Mouse (Mus musculus) MEL (cell line): ENCODE results near the gene 4930539E08Rik. TPM values are rescaled to one million over a fixed set of nuclear protein-coding genes. Genes with fewer than 3 reads are reported as not detected.
A peak's percentile ranks its signal among the peaks of the same experiment; 100 is the strongest.

ENCODE experiments used
- DNase-seq: peaks from one replicate; pipeline ENCODE4 v3.0.0; 2011; ENCODE audit warnings: low read depth, low spot score
- H3K27ac ChIP-seq: 2 replicates; pipeline ENCODE4 v1.5.1; 2012; ENCODE audit warnings: low read depth, mild to moderate bottlenecking, control low read depth, low read length, moderate library complexity; ENCODE audit not compliant: control insufficient read depth
- H3K27me3 ChIP-seq, 2 experiments: fragments of 150-350 bp in 1 of 2; sonication (generic) in 1 of 2; 2 replicates each; pipeline ENCODE4 v1.6.1; 2012; ENCODE audit warnings: low read length in 2 of 2, mild to moderate bottlenecking in 2 of 2, improper control_type of control experiment in 1 of 2, moderate library complexity in 1 of 2; ENCODE audit not compliant: insufficient read depth in 2 of 2, control insufficient read depth in 1 of 2
- H3K36me3 ChIP-seq, 2 experiments: 2 replicates each; pipeline ENCODE4 v1.6.1; 2012 to 2014; ENCODE audit warnings: low read length in 2 of 2, improper control_type of control experiment in 1 of 2, inconsistent platforms in 1 of 2, mild to moderate bottlenecking in 1 of 2; ENCODE audit not compliant: insufficient read depth in 2 of 2, control insufficient read depth in 1 of 2
- H3K4me1 ChIP-seq, 2 experiments: fragments of 150-350 bp in 1 of 2; sonication (generic) in 1 of 2; 2 replicates each; pipeline ENCODE4 v1.6.1; 2012; ENCODE audit warnings: low read length in 2 of 2, improper control_type of control experiment in 1 of 2, mild to moderate bottlenecking in 1 of 2; ENCODE audit not compliant: insufficient read depth in 2 of 2, control insufficient read depth in 1 of 2
- H3K4me3 ChIP-seq, 2 experiments: fragments of 150-350 bp in 1 of 2; sonication (generic) in 1 of 2; 2 replicates each; pipeline ENCODE4 v1.5.1; 2012; ENCODE audit warnings: low read depth in 2 of 2, low read length in 2 of 2, mild to moderate bottlenecking in 2 of 2, moderate library complexity in 2 of 2, control low read depth in 1 of 2, improper control_type of control experiment in 1 of 2; ENCODE audit not compliant: control insufficient read depth in 1 of 2, insufficient read depth in 1 of 2
- H3K79me2 ChIP-seq: 2 replicates; pipeline ENCODE4 v1.6.1; 2012; ENCODE audit warnings: mild to moderate bottlenecking, low read length, moderate library complexity; ENCODE audit not compliant: control insufficient read depth, poor library complexity, insufficient read depth
- H3K9ac ChIP-seq: 2 replicates; pipeline ENCODE4 v1.6.1; 2012; ENCODE audit warnings: low read depth, mild to moderate bottlenecking, control low read depth, low read length, moderate library complexity; ENCODE audit not compliant: control insufficient read depth, poor library complexity, severe bottlenecking
- H3K9me3 ChIP-seq: fragments of 150-350 bp; sonication (generic); replicated peaks from 2 replicates; pipeline ENCODE4 v1.6.1; 2012; ENCODE audit warnings: mild to moderate bottlenecking, low read length, improper control_type of control experiment, moderate library complexity; ENCODE audit not compliant: insufficient read depth
- CHD2 ChIP-seq: IDR thresholded peaks from 2 replicates; pipeline ENCODE4 v1.6.1; 2011; ENCODE audit warnings: low read length, improper control_type of control experiment
- CTCF ChIP-seq, 3 experiments: IDR thresholded peaks in 2 of 3; conservative IDR thresholded peaks in 1 of 3; 2 replicates each; pipeline ENCODE4 v1.5.1; 2011 to 2012; ENCODE audit warnings: low read length in 3 of 3, low read depth in 2 of 3, mild to moderate bottlenecking in 2 of 3, improper control_type of control experiment in 1 of 3, inconsistent platforms in 1 of 3, mixed read lengths in 1 of 3, moderate library complexity in 1 of 3; ENCODE audit not compliant: control insufficient read depth in 1 of 3, insufficient read depth in 1 of 3, poor library complexity in 1 of 3, severe bottlenecking in 1 of 3
- E2F4 ChIP-seq: IDR thresholded peaks from 2 replicates; pipeline ENCODE4 v1.6.1; 2011; ENCODE audit warnings: low read depth, low read length, improper control_type of control experiment, borderline replicate concordance
- ELF1 ChIP-seq: IDR thresholded peaks from 2 replicates; pipeline ENCODE4 v1.6.1; 2014; ENCODE audit warnings: low read depth, mild to moderate bottlenecking, inconsistent platforms, low read length, improper control_type of control experiment, moderate library complexity
- EP300 ChIP-seq, 2 experiments: IDR thresholded peaks; 2 replicates each; pipeline ENCODE4 v1.6.1; 2011; ENCODE audit warnings: improper control_type of control experiment in 2 of 2, low read length in 2 of 2, low read depth in 1 of 2, mild to moderate bottlenecking in 1 of 2
- ETS1 ChIP-seq: IDR thresholded peaks from 2 replicates; pipeline ENCODE4 v1.6.1; 2012; ENCODE audit warnings: low read depth, mild to moderate bottlenecking, inconsistent platforms, low read length, improper control_type of control experiment, moderate library complexity
- HCFC1 ChIP-seq: IDR thresholded peaks from 2 replicates; pipeline ENCODE4 v1.6.1; 2012; ENCODE audit warnings: low read depth, mild to moderate bottlenecking, inconsistent platforms, low read length, improper control_type of control experiment, moderate library complexity
- KAT2A ChIP-seq: conservative IDR thresholded peaks from 2 replicates; pipeline ENCODE4 v1.6.1; 2012; ENCODE audit warnings: low read depth, low read length, improper control_type of control experiment, inconsistent platforms
- MAX ChIP-seq: IDR thresholded peaks from 2 replicates; pipeline ENCODE4 v1.6.1; 2011; ENCODE audit warnings: low read length, improper control_type of control experiment
- MEF2A ChIP-seq: IDR thresholded peaks from 2 replicates; pipeline ENCODE4 v1.6.1; 2014; ENCODE audit warnings: low read depth, mild to moderate bottlenecking, inconsistent platforms, low read length, improper control_type of control experiment; ENCODE audit not compliant: poor library complexity, insufficient replicate concordance, severe bottlenecking; ENCODE audit errors: extremely low read depth
- MXI1 ChIP-seq: IDR thresholded peaks from 2 replicates; pipeline ENCODE4 v1.6.1; 2011; ENCODE audit warnings: mild to moderate bottlenecking, low read depth, low read length, improper control_type of control experiment
- MYB ChIP-seq: IDR thresholded peaks from 2 replicates; pipeline ENCODE4 v1.6.1; 2011; ENCODE audit warnings: mild to moderate bottlenecking, low read depth, low read length, improper control_type of control experiment
- MYC ChIP-seq: IDR thresholded peaks from 2 replicates; pipeline ENCODE4 v1.6.1; 2011; ENCODE audit warnings: low read depth, mild to moderate bottlenecking, low read length, improper control_type of control experiment, moderate library complexity
- POLR2A ChIP-seq, 2 experiments: IDR thresholded peaks; 2 replicates each; pipeline ENCODE4 v1.6.1; 2011 to 2012; ENCODE audit warnings: low read length in 2 of 2, mild to moderate bottlenecking in 2 of 2, control low read depth in 1 of 2, improper control_type of control experiment in 1 of 2, low read depth in 1 of 2, moderate library complexity in 1 of 2; ENCODE audit not compliant: control insufficient read depth in 1 of 2, insufficient read depth in 1 of 2, poor library complexity in 1 of 2
- POLR2AphosphoS5 ChIP-seq: IDR thresholded peaks from 2 replicates; pipeline ENCODE4 v1.6.1; 2012; ENCODE audit warnings: low read depth, borderline replicate concordance, mild to moderate bottlenecking, inconsistent platforms, low read length, moderate library complexity, mixed read lengths
- RAD21 ChIP-seq: IDR thresholded peaks from 2 replicates; pipeline ENCODE4 v1.6.1; 2011; ENCODE audit warnings: mild to moderate bottlenecking, low read depth, low read length, improper control_type of control experiment
- RCOR1 ChIP-seq: IDR thresholded peaks from 2 replicates; pipeline ENCODE4 v1.6.1; 2012; ENCODE audit warnings: low read depth, mild to moderate bottlenecking, inconsistent platforms, low read length, improper control_type of control experiment
- SIN3A ChIP-seq: IDR thresholded peaks from 2 replicates; pipeline ENCODE4 v1.6.1; 2012; ENCODE audit warnings: low read length, improper control_type of control experiment, inconsistent platforms
- SMC3 ChIP-seq: IDR thresholded peaks from 2 replicates; pipeline ENCODE4 v1.6.1; 2011; ENCODE audit warnings: low read depth, low read length, improper control_type of control experiment
- TBP ChIP-seq: IDR thresholded peaks from 2 replicates; pipeline ENCODE4 v1.8.0; 2011; ENCODE audit warnings: low read depth, low read length, improper control_type of control experiment
- TCF12 ChIP-seq: IDR thresholded peaks from 2 replicates; pipeline ENCODE4 v1.6.1; 2014; ENCODE audit warnings: low read depth, mild to moderate bottlenecking, inconsistent platforms, low read length, improper control_type of control experiment, moderate library complexity
- UBTF ChIP-seq: IDR thresholded peaks from 2 replicates; pipeline ENCODE4 v1.6.1; 2012; ENCODE audit warnings: low read depth, mild to moderate bottlenecking, inconsistent platforms, low read length, improper control_type of control experiment, moderate library complexity, borderline replicate concordance; ENCODE audit not compliant: insufficient read depth
- USF1 ChIP-seq: IDR thresholded peaks from 2 replicates; pipeline ENCODE4 v1.6.1; 2014; ENCODE audit warnings: low read depth, mild to moderate bottlenecking, inconsistent platforms, low read length, improper control_type of control experiment, moderate library complexity
- USF2 ChIP-seq, 2 experiments: IDR thresholded peaks; 2 replicates each; pipeline ENCODE4 v1.6.1; 2011 to 2012; ENCODE audit warnings: improper control_type of control experiment in 2 of 2, low read length in 2 of 2, borderline replicate concordance in 1 of 2, inconsistent platforms in 1 of 2, low read depth in 1 of 2, mild to moderate bottlenecking in 1 of 2; ENCODE audit not compliant: insufficient read depth in 1 of 2
- ZC3H11A ChIP-seq: IDR thresholded peaks from 2 replicates; pipeline ENCODE4 v1.6.1; 2012; ENCODE audit warnings: low read depth, mild to moderate bottlenecking, inconsistent platforms, low read length, improper control_type of control experiment
- ZKSCAN1 ChIP-seq: IDR thresholded peaks from 2 replicates; pipeline ENCODE4 v1.6.1; 2012; ENCODE audit warnings: low read depth, mild to moderate bottlenecking, inconsistent platforms, low read length, improper control_type of control experiment, moderate library complexity
- ZMIZ1 ChIP-seq: IDR thresholded peaks from 2 replicates; pipeline ENCODE4 v1.6.1; 2012; ENCODE audit warnings: low read depth, mild to moderate bottlenecking, inconsistent platforms, low read length, improper control_type of control experiment, moderate library complexity
- polyA plus RNA-seq, 2 experiments: library from polyadenylated mRNA; stranded (reverse) in 1 of 2; unstranded in 1 of 2; fragments of >175 nt in 1 of 2; fragments of >200 nt in 1 of 2; gene quantifications; 2 replicates each; pipeline versions ENCODE4 v1.2.1 to v1.2.4; 2012; ENCODE audit warnings: low replicate concordance in 2 of 2, low read depth in 1 of 2; ENCODE audit not compliant: insufficient read length in 2 of 2, insufficient read depth in 1 of 2, missing spikeins in 1 of 2
- total RNA-seq: library from RNA; depleted of rRNA; stranded (reverse); fragments of 300-350 nt; gene quantifications from 2 replicates; pipeline ENCODE4 v1.2.3, GENCODE M21; 2012

4930539E08Rik gene
- total and polyA plus RNA-seq, 3 experiments: 0.01 to 0.04 TPM; not detected in 1

GRCm38 (mm10) chr17:28926866-28927635, 11.9 kb upstream of the 4930539E08Rik start:
- peaks cover 0 to 20% of the 10 kb centered on the region in 2 experiments; a peak in 3 of 4 replicates for H3K4me1 ChIP-seq
- 0 out of 4 replicates have a peak overlapping the region, but pooled peaks of 1 of the 2 experiments have one; percentile 5 for H3K4me3 ChIP-seq
- H3K9me3 ChIP-seq: no peaks in the 10 kb centered on the region
- peak; percentile 88 for DNase-seq
- peaks cover 0 to 10% of the 10 kb centered on the region in 2 experiments; a peak in 2 of 4 replicates for H3K36me3 ChIP-seq
- no peaks in the 10 kb centered on the region; the same call in 1 of the 2 replicates for H3K79me2 ChIP-seq
- 0 out of 2 replicates have a peak overlapping the region, but pooled peaks have one; percentile 16 for H3K9ac ChIP-seq
- H3K27ac ChIP-seq: 0 out of 2 replicates have a peak overlapping the region, but pooled peaks have one; percentile 11
- TF ChIP-seq CHD2: no peak
- TF ChIP-seq KAT2A: no peak
- TF ChIP-seq HCFC1: 0 out of 2 replicates have a peak, but pooled peaks have one; percentile 25
- TF ChIP-seq POLR2A (IDR thresholded peaks at IDR 0.05; ENCODE audit: control insufficient read depth in 1 of 2, insufficient read depth in 1 of 2, low read depth in 1 of 2, low read length in 2 of 2, poor library complexity in 1 of 2): no peak
- peak; percentile 88 to 95 (median 94) for TF ChIP-seq CTCF (IDR thresholded peaks at IDR 0.05 in 2 of 3, conservative IDR thresholded peaks at IDR 0.05 in 1 of 3; ENCODE audit: control insufficient read depth in 1 of 3, insufficient read depth in 1 of 3, low read depth in 2 of 3, low read length in 3 of 3, poor library complexity in 1 of 3, severe bottlenecking in 1 of 3)
- TF ChIP-seq RAD21: peak; percentile 29
- peak; percentile 65 for TF ChIP-seq SMC3
- TF ChIP-seq MXI1: peak; percentile 69; the same call in 1 of the 2 replicates
- TF ChIP-seq USF2 (IDR thresholded peaks at IDR 0.05; ENCODE audit: borderline replicate concordance in 1 of 2, insufficient read depth in 1 of 2, low read depth in 1 of 2, low read length in 2 of 2): no peak
- TF ChIP-seq UBTF: no peak
- 0 out of 2 replicates have a peak, but pooled peaks have one; percentile 15 for TF ChIP-seq MEF2A
- TF ChIP-seq SIN3A: 0 out of 2 replicates have a peak, but pooled peaks have one; percentile 36
- no peak for TF ChIP-seq USF1
- TF ChIP-seq ZKSCAN1: no peak
- TF ChIP-seq ELF1: no peak
- H3K27me3 ChIP-seq: no peaks in the 10 kb centered on the region

GRCm38 (mm10) chr17:28926380-28926779, 11.3 kb upstream of the 4930539E08Rik start:
- no peak for TF ChIP-seq E2F4
- TF ChIP-seq SIN3A: 0 out of 2 replicates have a peak, but pooled peaks have one; percentile 32
- TF ChIP-seq ZC3H11A: peak; percentile 72
- TF ChIP-seq RAD21: peak; percentile 78
- TF ChIP-seq KAT2A: no peak
- no peak for TF ChIP-seq MYC
- TF ChIP-seq TBP: 0 out of 2 replicates have a peak, but pooled peaks have one; percentile 30
- no peak for TF ChIP-seq TCF12
- no peak for TF ChIP-seq ZMIZ1
- TF ChIP-seq ZKSCAN1: no peak
- TF ChIP-seq MYB: no peak
- TF ChIP-seq POLR2AphosphoS5: no peak
- no peak for TF ChIP-seq EP300 (IDR thresholded peaks at IDR 0.05; ENCODE audit: low read depth in 1 of 2, low read length in 2 of 2)
- no peak for TF ChIP-seq ETS1
- no peak for TF ChIP-seq MAX
- TF ChIP-seq SMC3: peak; percentile 89
- TF ChIP-seq RCOR1: no peak
- TF ChIP-seq CTCF (IDR thresholded peaks at IDR 0.05 in 2 of 3, conservative IDR thresholded peaks at IDR 0.05 in 1 of 3; ENCODE audit: control insufficient read depth in 1 of 3, insufficient read depth in 1 of 3, low read depth in 2 of 3, low read length in 3 of 3, poor library complexity in 1 of 3, severe bottlenecking in 1 of 3): peak; percentile 80 to 93 (median 86)
- TF ChIP-seq USF2 (IDR thresholded peaks at IDR 0.05; ENCODE audit: borderline replicate concordance in 1 of 2, insufficient read depth in 1 of 2, low read depth in 1 of 2, low read length in 2 of 2): no peak
- DNase-seq: peak; percentile 82
- Histone ChIP-seq H3K36me3 (peaks cover 0 to 10% of the 10 kb centered on the region in 2 experiments; a peak in 2 of 4 replicates), H3K9ac (no peak overlapping the region), H3K27ac (no peak overlapping the region), H3K79me2 (no peaks in the 10 kb centered on the region; the same call in 1 of the 2 replicates), H3K4me1 (peaks cover 0 to 20% of the 10 kb centered on the region in 2 experiments; a peak in 3 of 4 replicates), H3K9me3 (no peaks in the 10 kb centered on the region), H3K4me3 (no peak overlapping the region), H3K27me3 (no peaks in the 10 kb centered on the region)
